Mouse (Mus musculus): ENCODE data around the gene Nexn. TPM values are rescaled to one million over a fixed set of nuclear protein-coding genes. Genes with fewer than 3 reads are reported as not detected.
"Not testable (repeated sequence)": the region's sequence is repeated elsewhere in the genome, so short reads cannot be mapped to it uniquely, and the experiment has no call there.

Gene Nexn
- total RNA-seq, 2 experiments from 2014 or later: 3.0 to 4.0 TPM

DNA sequence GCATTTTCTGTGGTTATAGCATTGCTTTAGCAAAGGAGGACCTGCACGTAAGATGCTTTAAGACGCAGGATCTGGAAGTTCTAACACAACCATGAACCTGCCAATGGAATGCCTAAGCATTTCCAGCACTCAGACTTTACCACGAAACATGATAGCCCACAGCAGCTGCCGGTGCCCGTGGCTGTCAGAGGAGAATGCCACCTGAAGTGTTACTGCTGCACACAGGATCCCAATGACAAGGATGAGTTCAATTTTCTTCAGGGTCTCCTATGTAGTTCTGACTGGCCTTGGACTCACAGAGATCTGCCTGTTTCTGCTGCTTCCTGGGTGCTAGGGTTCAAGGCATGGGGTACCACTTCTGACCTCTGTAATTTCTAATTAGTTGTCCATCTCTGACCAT lies 18.6 kb upstream of the Nexn start:
- intact Hi-C loops (cut with DNase I): no loop called here
- DNase-seq (ENCODE audit: low spot score in 2 of 2): no peak

DNA sequence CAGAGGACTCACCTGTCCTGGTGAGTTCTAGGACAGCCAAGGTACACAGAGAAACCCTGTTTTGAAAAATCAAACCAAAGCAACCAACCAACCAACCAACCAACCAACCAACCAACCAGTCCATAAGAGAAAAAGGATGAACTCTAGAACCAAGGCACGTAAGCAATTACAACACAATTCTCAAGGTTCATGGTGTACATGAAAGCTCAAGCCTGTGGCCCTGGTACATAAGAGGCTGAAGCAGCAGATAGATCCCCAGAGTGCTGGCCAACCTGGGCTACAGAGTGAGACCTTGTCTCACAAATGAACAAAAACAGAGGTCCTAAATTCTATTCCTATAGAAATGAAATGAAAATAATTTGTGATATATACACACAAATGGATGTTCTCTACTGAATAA lies 18.2 kb upstream of the Nexn start:
- DNase-seq (ENCODE audit: low spot score in 2 of 2): no peak
- intact Hi-C loops (cut with DNase I): no loop called here

GRCm38 (mm10) chr3:152282126-152282525 lies 16.0 kb upstream of the Nexn start:
- no peak for DNase-seq (ENCODE audit: low spot score in 2 of 2)
- intact Hi-C loops (cut with DNase I): no loop called here

GRCm38 (mm10) chr3:152278431-152278830 lies 12.3 kb upstream of the Nexn start:
- DNase-seq (ENCODE audit: low spot score in 2 of 2): no peak
- intact Hi-C loops (cut with DNase I): no loop called here

DNA sequence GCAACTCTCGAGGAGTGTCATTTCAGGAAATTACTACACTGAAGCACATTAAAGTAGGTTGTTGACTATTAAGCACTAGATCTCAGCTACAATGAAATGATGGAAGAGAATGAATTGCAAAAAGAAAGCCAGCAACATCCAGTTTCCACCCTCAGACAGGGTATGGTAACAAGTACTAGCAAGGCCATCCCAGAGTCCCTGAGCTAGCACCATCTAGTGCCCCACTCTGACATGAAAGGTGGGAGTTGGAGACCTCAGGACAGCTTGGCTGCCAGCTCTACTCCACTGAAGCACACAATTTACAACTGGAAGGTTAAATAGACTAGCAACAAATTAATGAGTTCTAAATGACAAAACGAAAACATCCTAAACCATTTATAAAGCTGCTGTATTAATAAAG lies 11.8 kb upstream of the Nexn start:
- no peak for DNase-seq (ENCODE audit: low spot score in 2 of 2)
- intact Hi-C loops (cut with DNase I): no loop called here

GRCm38 (mm10) chr3:152276935-152277334 lies 10.8 kb upstream of the Nexn start:
- intact Hi-C loops (cut with DNase I): no loop called here
- no peak for DNase-seq (ENCODE audit: low spot score in 2 of 2)

GRCm38 (mm10) chr3:152275008-152275407 lies 8.9 kb upstream of the Nexn start:
- no peak for DNase-seq (ENCODE audit: low spot score in 2 of 2)
- intact Hi-C loops (cut with DNase I): no loop called here

DNA sequence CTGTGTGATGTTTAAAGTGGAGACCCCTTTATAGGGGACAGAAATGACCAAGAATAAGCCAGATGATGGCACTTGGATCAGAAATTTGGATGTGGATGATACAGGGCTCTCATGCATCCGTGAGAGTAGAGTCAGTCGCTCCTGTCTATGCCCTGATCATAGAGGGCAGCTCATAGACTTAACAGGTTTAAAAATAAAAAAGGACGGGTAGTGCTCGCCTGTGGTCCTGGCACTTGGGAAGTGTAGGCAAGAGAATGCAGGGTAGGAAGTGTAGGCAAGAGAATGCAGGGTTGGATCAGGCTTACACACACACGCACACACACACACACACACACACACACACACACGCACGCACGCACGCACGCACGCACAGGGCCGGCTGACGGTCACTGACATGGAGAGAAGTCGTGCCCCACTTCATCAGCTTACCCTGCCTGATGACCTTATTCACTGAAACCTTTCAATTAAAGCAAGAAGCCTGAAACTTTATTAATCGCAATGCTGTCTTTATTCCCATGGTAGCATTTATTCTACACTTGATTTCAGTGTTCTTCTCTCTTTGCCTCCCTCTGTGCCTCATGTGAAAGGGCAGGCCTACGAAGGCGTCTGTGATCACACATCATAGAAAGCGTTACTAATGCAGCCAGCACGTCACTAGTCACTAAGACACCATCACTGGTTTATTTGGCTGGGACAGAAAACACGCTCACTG lies 7.0 kb upstream of the Nexn start:
- no peak for DNase-seq (ENCODE audit: low spot score in 2 of 2)
- intact Hi-C loops (cut with DNase I): no loop called here

DNA sequence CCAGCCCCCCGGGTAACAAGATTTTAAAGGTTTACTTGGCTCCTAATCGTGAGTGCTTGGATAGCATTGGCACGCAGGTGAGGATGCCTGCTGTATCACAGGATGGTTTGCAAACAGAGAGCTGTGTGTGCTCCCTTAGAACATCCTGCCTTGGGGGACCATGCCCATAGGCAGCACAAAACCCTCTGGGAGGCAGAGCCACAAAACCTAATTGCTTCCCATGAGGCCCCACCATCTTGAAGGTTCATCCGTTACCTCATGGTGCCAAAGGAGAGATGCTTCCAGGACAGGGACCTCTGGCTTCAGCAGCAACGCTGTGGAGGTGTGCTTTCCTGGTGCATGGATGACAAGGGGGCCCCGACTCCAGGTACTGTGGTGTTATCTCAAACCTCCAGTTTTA lies 5.7 kb upstream of the Nexn start:
- intact Hi-C loops (cut with DNase I): no loop called here
- no peak for DNase-seq (ENCODE audit: low spot score in 2 of 2)

DNA sequence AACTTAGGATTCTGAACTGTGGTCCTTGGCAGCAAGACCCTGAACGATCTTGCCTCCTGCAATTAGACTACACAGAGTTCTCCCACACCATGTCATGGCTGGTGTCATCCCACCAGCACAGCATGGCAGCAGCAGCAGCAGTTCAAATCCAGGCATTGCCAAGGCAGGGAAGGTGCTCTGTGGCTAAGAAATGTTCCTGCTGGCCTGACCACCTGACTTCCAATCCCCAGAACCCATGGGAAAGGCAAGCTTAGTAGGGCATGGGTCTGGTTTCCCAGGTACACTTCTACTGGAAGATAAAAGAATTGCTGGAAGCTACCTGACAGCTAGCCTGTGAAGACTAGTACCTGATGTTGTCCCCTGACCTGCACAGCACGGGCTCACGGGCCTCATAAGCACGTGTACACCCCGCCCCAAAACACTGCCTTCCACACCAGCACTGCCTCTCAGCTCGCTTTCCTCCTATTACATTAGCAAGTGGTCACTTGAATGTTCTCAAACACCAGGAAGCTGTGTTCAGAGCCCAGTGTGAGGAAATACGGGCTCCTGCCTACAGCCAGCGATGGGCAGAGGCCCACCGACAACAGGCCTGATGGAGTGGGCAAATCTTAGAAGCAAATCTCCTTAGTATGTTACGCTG lies 5.0 kb upstream of the Nexn start:
- intact Hi-C loops (cut with DNase I): no loop called here
- DNase-seq (ENCODE audit: low spot score in 2 of 2): no peak

DNA sequence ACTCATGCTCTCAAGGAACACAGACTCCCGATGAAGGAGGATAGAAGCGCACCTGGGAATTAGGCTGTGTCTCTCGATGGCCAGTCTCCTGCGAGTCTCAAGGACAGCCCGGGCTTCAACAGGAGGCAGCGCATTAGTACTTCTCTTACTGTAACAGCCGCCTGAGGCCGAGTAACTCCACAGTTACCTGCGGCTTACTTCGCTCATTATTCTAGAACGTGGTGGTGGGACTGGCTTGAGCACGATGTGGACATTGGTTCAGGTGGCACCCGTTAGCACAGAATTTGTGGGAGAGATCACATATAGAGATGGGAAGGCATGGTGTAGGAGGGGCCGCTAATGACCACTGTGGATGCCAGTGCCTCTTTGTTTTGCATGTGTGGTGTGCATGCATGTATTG lies 1.9 kb upstream of the Nexn start:
- no peak for DNase-seq (ENCODE audit: low spot score in 2 of 2)
- intact Hi-C loops (cut with DNase I): loop anchor here (10.0 kb wide), 1 partner anchor 47 kb away; no protein-coding TSS in a partner anchor

DNA sequence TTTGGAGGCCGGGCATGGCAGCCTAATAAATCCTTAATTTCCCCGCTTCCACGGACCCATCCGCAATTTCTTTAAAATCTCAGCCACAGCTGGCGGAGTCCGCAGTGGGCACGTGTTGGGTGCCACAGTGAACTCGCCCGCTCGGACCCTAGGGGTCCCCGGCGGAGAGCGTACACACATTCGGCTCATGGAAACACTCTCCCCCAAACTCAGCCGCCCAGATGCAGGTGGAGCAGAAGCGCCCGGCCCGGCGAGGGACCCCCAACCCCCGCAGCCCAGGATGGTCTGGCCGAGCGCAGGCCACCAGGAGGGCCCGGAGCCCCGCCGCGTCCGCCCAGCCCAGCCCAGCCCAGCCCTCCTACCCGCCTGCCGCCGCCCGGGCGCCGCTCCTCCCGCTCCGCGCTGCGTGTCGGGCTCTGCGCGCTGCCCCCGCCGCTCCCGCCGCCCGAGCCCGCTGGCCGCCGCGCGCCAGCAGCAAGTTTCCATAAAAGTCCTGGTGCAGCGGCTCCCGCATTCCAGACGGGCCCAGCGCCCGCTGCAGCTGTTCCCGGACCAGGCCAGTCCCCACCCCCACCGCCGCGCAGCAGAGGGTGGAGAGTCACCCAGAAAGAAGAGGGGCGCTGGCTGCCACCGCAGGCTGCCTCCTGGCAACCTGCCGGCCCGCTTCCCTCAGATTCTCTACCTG lies 657 bp downstream of the Nexn start:
- intact Hi-C loops (cut with DNase I): loop anchor here (10.0 kb wide), 1 partner anchor 49 kb away; no protein-coding TSS in a partner anchor
- DNase-seq (ENCODE audit: low spot score in 2 of 2): peak; percentile 47 to 55

DNA sequence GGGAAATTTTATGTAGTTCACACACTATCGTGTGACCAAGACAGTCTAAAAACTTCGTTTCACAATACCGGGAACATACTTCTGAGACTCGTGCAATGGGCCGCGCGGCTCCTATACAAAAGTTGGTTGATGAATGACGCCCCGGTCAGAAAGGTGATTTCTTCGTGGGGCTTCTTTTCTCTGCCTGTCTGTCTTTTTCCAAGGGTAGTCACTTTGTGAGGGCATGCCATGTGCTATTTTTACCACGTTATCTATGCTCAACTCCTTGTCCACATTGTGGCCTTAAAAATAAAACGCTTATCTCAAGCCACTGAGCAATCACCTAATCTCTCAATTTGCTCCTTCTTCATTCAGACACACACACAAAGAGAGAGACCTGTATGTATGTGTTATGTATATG lies 1.3 kb downstream of the Nexn start:
- no peak for DNase-seq (ENCODE audit: low spot score in 2 of 2)
- intact Hi-C loops (cut with DNase I): loop anchor here (10.0 kb wide), 1 partner anchor 50 kb away; no protein-coding TSS in a partner anchor

GRCm38 (mm10) chr3:152264374-152264773 lies 1.8 kb downstream of the Nexn start:
- no peak for DNase-seq (ENCODE audit: low spot score in 2 of 2)
- intact Hi-C loops (cut with DNase I): loop anchor here (10.0 kb wide), 1 partner anchor 50 kb away; no protein-coding TSS in a partner anchor

DNA sequence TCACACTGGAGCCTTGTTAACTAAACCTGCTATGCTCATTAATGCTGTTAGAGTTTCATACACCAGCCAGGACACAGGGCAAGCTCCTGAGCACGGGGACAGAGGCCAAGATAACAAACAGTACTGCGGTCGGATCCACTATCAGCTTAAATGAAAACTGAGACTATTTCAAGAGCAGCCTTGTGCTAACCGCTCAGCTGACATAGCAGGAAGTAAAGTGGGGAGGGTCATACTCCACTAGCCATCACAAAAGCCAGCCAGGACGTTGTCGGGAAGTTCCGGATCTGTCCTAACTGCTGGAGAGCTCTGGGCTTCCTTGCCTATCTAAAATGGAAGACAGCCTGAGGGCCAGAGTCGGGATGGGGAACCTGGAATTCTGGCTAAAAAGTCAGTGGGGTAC lies 4.2 kb downstream of the Nexn start:
- intact Hi-C loops (cut with DNase I): loop anchor here (10.0 kb wide), 1 partner anchor 53 kb away; no protein-coding TSS in a partner anchor
- no peak for DNase-seq (ENCODE audit: low spot score in 2 of 2)

- intact Hi-C loops (cut with DNase I): loop anchor here (10.0 kb wide), 1 partner anchor 53 kb away; no protein-coding TSS in a partner anchor
Observed at GRCm38 (mm10) chr3:152261436-152261835, 4.7 kb downstream of the Nexn start.

GRCm38 (mm10) chr3:152260362-152260761 lies 5.8 kb downstream of the Nexn start:
- no peak for DNase-seq (ENCODE audit: low spot score in 2 of 2)
- intact Hi-C loops (cut with DNase I): loop anchor here (10.0 kb wide), 1 partner anchor 54 kb away; no protein-coding TSS in a partner anchor

More at GRCm38 (mm10) chr3:152261436-152261835, 4.7 kb downstream of the Nexn start:
- DNase-seq (ENCODE audit: low spot score in 2 of 2): no peak

- intact Hi-C loops (cut with DNase I): not testable (repeated sequence)
- peak; percentile 62 to 70 for DNase-seq (ENCODE audit: low spot score in 2 of 2)
Observed at GRCm38 (mm10) chr3:152259409-152259808, 6.7 kb downstream of the Nexn start.

GRCm38 (mm10) chr3:152257528-152257927 lies 8.6 kb downstream of the Nexn start:
- no peak for DNase-seq (ENCODE audit: low spot score in 2 of 2)
- intact Hi-C loops (cut with DNase I): no loop called here

- no peak for DNase-seq (ENCODE audit: low spot score in 2 of 2)
- intact Hi-C loops (cut with DNase I): no loop called here
Observed at GRCm38 (mm10) chr3:152250487-152250886, 15.7 kb downstream of the Nexn start.
